Mouse (Mus musculus) testis, postnatal 10 days (tissue): Measurements from ENCODE around the gene Msh3.

Experiments
- DNase-seq: peaks from one replicate; pipeline ENCODE4 v3.0.0; 2021; ENCODE audit warnings: low spot score

The Msh3 gene

DNA sequence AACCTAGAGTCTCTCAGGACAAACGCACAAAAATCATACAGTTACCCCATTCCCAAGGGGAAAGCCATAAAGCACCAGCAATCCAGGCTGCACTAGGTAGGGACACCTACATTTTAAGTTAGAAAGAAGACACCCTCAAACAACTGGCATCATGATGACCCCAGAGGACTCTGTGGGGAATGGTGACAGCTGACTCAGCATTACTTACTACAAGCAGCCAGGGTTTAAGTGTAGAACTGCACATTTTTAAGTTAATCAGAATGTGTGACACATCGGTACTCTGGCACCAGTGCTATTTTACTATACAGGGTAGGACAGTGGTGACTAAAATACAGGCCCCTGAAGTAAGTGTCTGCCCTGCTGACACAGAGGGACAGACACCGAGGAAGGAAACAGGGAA lies 24.2 kb downstream of the Msh3 start:
- no peak for DNase-seq

DNA sequence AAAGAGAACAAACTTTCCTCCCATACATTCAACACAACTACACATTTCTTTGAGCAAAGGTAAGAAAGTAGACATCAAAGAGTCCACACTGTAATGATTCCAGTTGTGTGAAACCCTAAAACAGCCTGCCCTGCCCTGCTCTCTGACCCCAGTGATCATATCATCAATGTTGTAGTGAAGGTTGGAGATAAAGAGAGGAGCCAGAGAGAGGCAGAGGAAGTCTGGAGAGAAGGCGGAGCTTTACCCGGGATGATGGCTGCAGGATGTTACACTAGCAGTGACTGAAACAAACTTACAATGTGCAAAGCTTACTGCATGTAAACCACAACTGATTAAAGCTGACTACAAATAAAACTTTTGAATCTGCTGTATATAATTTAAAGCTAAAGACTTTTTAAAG lies 26.8 kb downstream of the Msh3 start:
- no peak for DNase-seq

DNA sequence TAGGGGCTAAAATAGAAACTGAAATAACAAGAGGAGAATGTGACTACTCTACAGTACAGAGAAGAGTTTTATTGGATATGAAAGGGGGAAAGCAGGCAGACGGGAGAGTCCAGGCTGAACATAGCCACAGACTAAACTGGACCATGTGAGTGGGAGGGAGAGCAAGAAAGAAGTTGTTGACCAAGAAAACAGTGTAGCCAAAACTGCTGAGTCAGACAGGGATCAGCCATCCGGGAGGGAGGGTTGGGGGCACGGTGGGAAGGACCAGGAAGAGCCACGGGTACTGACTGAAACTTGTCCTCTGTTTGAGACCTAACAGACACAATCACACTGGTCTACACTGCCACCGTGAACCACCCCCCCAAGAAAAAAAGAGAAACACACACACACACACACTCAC lies 28.8 kb downstream of the Msh3 start:
- no peak for DNase-seq

DNA sequence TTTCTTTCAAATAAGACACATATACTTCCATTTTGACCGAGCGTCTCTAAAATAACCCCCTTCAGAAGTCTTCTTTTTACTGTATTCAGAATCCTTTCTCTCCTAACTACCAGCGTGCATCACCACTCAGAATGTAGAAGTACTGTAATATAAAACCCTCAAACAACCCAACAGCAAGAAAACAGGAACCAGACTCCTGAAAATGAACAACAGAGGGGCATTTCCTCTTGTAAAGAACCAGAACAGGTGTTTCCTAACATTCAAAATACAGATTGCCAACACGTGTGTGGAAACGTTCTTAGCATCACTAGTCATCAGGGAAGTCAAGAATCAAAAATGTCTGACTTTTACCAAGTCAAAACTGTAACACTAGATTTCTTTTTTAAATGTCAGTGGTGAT lies 34.0 kb downstream of the Msh3 start:
- no peak for DNase-seq

DNA sequence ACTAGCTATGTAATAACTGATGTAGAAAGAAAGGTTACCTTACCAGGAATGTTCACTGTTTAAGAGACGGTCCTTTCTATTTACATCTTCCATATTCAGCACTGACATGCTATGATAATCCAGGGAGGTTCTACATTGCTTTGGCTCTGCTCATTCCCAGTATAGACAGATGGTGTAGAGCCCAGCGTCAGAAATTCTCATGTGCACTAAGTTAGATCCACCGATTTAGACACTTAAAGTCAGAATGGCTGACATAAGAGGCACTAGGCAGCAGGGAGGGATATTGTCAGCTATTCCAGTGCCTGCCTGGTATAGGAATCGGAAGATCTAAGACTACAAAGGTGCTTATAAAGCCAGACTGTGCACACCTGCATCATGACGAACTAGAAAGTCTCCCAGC lies 40.2 kb downstream of the Msh3 start:
- DNase-seq, result no peak

DNA sequence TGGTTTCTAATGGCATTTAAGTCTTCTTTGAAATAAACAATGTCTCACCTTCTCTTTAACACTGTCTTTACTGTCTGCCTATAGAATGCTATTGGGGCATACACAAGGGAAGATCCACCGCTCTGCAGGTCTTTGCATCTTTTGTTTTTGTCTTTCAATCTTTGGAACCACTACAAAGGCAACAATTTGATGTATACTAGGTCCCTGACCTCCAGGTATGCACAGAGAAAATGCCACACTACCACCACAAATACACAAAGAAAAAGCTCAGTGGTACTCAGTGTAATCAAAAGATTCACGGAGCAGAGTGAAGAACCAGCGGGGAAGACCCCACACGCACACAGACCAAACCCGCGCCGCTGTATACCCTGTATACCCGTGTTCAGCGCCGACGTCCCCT lies 49.1 kb downstream of the Msh3 start, which contains the start of gene Gm20379:
Gene Gm20379 (plus strand): TSS at position 301 of the 400 bp plus-strand sequence.
- DNase-seq, result no peak

DNA sequence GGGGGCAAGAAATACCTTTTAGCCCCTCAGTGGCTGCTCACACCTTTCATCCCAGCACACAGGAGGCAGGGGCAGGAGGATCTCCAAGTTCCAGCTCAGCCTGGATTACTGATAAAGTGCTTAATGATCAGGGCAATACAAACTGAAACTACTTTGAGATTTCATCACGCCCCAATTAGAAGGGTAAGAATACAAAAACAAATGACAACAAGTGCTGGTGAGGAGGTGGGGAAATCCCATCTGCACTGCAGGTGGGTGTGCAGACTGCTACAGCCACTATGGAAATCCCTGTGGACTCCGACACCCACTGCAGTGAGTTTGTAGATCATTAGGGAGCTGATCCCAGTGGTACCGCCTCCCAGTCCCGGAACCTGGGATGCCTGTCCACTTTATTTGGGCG lies 50.5 kb downstream of the Msh3 start:
- no peak for DNase-seq

DNA sequence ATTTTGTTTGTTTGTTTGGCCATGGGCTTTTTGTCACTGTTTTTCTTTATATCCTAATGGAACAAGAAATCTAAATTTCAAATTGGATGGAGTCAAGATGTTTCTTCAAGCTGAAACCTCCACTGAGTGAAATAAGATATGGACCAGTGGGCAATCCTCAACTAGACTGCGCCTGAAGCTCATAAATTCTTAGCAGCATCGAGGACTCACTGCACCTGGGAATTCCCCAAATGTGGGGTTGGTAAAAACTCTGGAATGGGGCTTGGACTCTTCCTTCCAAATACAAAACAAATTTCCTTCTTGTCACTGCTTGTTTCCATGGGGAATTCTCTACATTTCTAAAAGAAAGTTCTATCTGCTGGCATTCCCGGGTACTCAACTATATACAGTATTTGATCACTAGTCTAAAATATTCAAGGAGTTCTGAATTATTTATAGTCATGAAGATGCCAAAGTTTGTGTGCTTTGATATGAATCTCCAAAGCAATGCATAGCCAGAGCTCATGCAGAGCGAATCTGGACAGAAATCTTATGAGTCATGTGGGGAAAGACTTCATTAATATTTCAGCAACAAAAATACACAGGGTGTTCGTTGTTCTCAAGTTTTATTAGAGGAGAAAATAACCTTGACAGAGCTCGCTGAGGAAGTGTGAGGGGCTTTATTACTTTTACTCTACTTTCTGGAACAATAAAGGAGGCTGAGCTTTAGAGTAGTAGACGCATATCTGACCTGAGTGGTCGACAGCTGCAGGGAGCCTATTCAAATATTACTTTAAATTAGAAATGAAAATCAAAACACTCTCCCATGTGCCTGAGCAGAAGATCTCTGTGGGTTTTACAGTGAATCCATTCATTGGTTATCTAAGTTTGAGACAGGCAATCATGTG lies 51.5 kb downstream of the Msh3 start:
- DNase-seq, result no peak

DNA sequence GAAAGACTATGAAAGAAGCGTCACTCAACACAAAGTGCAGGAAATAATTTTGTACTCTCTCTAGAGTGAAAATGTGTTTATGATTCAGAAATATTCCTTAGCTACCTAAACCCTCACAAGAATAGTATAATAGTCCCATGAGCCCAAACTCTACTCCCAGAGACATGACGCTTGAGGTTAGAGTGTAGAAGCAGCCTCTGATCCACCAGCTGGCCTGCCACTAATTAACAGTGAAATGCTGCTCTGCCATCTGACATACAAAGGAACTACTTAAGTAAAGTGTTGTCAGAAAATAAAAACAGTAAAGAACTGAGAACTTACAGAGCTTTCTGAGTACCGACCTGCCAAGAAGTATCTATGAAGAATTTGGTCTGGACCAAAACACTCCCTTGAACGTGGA lies 52.3 kb downstream of the Msh3 start:
- DNase-seq, result no peak

DNA sequence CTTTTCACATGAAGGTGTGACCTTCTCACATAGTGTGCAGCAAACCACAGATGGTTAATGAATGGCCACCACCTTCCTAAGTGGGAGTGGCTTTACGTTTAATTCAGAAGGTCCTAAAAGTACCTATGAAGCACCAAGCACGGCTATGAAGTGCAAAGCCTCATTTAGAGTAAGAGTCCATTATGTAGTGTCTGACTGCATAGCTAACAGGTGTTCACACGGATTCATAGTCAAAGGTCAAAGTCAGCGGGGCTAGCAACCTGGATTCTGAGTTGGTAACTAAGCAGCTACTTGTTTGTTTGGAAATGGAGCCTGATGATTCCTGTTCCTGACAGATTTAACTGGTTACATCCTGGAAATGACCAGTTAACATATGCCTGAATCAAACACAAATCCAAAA lies 53.0 kb downstream of the Msh3 start:
- no peak for DNase-seq

DNA sequence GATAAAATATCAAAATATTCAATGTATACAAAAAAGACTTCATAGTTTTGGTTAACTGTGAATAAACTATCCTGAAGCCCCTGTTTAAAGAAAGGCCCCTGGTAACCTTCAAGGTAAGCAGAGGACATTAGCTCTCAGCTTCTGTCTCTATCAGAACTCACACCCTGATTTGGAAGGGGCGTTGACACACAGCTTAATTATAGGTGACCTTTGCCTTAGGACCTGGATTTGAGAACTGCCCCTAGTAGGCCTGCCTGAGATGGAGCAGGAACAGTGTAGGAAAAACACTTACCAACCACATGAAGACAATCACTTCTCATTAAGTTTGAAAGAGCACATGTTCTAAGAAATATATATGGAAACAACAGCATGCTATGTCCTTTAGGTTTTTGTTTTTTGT lies 55.3 kb downstream of the Msh3 start:
- no peak for DNase-seq

DNA sequence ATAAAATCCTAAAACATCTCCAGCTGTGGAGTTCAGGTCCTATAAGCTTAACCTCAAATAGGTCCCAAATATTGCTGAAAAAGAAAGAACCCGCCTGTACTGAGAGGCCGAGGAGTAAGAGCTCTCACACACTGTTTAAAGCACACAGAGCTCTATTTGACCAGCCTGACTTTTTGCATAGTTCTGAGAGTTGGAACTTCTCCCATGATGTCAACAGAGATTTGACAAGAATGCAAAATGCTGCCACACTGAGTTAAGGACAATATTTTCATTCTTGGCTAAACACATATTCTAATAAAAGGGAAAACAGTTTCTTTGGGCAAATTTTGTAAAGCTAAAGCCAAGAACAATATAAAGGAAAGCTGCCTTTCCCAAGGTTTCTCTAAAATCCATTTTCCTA lies 57.8 kb downstream of the Msh3 start:
- DNase-seq, result no peak

DNA sequence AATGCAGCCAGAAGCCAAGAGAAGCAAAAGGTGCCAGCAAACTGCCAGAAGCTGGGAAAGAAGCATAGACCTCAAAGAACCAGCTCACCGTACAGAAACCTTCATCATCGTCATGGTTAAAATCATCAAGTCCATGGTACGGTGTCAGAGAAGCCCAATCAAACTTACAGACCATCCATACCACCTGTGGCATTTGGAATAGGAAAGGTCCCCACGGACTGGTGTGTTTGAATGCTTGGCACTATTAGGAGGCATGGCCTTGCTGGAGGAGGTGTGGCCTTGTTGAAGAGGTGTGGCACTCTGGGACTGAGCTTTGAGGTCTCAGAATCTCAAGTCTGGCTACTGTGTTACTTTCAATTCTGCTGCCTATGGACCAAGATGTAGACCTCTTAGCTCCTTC lies 58.3 kb downstream of the Msh3 start:
- DNase-seq, result no peak

DNA sequence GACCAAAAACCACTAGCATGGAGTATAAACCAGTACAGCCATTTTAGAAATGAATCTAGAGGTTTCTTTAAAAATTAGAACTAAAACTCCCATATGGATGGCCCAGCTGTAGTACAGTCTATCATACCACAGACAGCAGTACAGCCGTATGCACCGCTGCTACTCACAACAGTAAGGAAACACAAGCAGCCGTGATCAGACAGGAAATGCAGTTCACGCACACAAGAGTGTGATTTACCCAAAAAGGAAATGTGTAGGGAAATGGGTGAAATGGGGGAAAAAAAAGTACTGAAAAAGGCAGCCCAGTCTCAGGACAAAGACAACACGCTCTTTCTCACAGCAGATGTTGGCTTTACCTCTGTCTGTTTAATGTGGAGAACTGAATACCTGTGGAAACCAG lies 60.9 kb downstream of the Msh3 start:
- no peak for DNase-seq

DNA sequence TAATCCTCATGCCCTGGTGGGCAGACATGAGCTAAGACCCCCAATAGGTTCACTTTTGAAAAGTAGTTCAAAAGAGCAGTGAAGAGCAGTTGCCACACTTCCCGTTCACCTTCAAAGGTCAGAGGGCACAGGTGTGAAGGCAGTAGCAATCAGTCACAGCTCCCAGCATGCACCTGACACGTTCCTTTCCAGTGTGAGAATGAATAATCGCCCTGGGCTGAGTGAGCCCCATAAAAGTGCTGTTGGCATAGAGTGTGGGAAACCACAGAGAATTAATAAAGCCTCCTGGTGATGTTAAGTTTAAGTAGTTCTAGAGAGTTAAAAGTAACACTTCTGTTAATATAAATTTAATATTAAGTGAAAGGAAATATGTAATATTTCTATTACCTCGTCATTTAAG lies 63.2 kb downstream of the Msh3 start:
- DNase-seq, result no peak

DNA sequence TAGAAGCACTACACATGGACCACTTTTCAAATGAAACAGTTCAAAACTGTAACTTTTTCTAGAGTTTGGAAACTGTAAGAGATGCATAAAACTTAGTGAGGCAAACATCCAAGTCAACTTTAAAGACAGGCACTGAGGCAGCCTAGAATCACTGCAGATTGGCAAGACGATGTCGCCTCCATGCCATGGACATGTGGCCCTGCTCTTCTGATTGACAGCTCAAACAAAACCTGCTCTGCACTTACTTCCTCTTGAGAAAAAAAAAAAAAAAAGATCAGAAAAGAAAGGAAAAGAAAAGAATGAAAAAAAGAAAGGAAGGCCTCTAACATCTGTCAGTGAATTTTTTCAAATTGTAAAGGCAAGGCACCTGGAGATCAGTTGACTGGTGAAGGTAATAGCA lies 77.8 kb downstream of the Msh3 start:
- DNase-seq, result no peak

DNA sequence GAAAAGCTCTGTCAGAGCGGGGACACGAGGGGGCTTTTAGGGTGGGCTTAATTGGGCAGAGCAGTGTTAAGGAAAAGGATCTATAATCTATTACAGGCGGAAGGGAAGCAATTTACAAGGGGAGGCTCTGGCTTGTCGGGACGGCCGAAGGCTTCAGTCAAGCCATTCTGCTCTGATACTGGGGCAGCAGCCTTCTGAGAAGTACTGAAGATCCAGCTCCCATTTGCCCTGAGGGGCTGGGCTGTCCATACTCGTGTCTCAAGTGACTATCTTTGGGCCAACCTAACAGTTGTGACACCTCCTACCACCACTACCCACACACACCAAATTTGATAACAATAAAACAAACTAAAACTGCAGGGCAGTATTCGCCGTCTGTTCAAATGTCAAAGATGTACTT lies 79.5 kb downstream of the Msh3 start:
- DNase-seq, result no peak

DNA sequence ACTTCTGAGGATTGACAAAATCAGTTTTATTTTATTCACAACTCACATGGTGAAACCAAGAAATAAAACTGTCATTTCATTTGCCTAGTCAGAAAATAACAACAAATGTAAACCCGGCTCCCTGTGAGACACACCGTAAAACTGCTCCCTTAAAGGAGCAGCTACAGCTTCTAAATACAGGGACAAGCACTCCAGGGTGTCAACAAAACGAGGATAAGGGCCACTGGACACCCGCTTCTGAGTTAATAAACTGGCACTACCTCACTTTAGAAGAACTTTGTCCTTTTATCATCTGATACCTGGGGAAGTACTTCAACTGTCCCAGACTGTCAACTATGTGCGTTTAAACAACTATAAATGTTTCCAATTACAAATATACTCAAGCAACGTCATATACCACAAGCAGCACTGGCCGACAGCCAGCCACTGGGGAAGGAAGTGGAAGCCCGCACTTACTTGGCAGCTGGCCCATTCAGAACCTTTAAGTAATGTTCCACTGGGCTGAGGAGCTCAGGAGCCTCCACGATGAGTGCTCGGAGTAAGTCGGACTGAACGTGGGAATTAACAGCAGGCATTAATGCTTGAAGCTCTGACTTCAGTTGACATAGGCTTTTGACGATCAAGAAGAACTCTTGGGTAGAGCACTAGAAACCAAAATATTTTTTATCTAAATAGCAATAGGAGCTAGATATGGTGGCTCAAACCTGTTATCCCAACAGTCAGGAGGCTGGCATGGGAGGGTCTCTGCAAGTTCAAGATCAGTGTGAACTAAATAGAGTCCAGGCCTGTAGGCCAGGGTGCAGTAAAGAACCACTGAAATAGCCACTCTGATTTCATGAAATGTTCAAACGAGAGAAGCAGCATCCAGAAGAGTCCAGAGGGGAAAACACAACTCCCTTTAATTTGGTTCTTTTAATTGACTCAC lies 80.3 kb downstream of the Msh3 start:
- DNase-seq, result peak; percentile 58

DNA sequence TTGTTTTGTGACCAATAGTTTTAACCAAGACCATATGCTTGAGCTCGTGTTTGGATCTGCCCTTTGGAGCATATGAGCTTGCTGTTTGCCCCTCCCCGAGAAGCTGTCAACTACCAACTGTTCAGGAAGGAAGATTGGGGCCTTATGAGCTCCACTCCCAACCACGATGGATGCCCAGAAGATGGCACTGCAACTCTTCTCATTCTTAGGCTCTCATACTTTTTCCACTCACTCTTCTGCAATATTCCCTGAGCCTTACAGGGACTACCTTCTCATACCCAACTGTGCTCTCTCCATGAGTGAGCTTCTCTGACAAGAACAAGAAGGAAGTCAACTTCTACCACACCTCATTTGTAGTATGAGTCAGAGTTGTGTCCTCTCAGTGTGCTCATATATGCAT lies 87.7 kb downstream of the Msh3 start:
- DNase-seq, result no peak

DNA sequence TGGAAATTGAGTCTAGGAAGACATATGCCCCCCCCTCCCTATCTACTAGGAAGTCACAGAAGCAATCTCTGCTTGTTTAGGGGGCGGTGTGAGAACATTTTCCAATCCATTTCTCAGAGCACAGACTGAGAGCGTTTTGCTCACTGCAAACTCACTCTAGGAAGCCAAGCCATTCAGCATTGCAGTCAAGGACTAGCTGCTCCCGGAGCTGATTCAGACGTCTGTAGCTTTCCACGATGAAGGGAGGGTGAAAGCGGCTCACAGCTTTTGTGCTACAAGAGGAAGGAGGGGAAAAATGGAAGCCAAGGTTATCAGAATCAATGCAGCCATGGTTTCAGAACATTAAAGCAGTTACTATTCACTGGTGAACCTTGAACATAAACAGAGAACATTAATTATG lies 91.2 kb downstream of the Msh3 start:
- no peak for DNase-seq

DNA sequence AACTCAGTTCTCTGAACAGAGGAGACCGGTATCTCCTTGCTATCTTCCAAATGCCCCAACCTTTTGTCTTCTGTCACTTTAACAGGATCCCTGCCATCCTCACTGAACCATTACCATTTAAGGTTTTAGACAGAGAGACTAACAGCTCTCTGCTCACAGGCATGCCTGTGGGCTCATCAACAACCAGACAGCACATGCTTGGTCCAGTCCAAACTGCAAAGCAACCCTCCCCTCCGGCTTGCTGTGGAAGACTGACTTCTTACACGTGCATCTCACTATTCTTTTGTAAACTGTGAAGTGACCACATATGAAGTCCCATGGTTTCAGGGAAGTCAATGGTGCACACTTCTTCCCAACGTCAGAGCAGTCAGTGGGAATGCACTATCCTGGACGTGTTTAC lies 93.5 kb downstream of the Msh3 start:
- DNase-seq, result no peak

DNA sequence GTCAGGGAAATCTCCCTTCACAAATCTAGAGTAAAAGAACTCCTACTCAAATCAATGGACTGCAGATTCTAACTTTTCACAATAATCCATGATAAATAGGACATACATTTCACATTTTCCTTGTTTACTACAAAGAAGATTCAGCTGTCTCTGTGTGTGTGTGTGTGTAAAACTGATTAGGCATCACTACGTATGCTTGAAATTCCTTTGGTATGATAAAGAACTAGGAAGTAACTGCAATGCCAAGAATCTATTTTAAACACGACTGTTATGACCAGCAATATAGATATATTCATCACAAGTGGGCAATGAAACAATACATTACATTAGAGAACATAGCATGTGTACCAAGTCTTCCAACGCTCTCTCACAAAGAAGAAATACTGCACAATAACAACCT lies 99.3 kb downstream of the Msh3 start:
- DNase-seq, result no peak

DNA sequence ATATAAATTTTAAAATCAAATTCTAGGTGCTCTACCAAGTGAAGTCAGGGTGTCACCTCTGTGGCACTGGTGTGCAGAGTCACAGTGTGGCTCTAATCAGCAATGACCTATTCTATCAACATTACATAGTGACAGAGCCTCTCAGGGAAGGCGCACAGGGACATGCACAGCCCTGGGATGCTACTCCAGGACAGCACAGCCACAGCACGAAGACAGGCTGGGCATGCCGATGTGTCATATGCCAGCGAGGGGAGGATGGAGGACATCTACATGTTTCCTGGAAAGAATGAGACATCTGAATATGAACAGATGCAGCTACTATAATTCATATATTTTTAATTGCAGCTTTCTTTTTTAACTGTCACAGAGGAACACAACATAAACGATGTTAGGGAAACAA lies 101.0 kb downstream of the Msh3 start:
- no peak for DNase-seq
